Mouse (Mus musculus): ENCODE data around the gene Abraxas2.

GRCm38 (mm10) chr7:132824346-132825022, 34.5 kb upstream of the Abraxas2 start:
- TF ChIP-seq CTCF (IDR thresholded peaks at IDR 0.05; ENCODE audit: low read depth, low read length) (no peak), POLR2A (IDR thresholded peaks at IDR 0.05; ENCODE audit: borderline replicate concordance, low read depth, low read length) (no peak)
